Mouse (Mus musculus) lung, embryonic 15.5 days (tissue): ENCODE data around the gene Abhd16b. TPM values are rescaled to one million over a fixed set of nuclear protein-coding genes. Genes with fewer than 3 reads are reported as not detected.

ENCODE experiments used
- ATAC-seq: fragments of 200-750 bp; cut with Nextera tagmentation; 2 replicates; pipeline ENCODE4 v1.8.0; 2017; ENCODE audit warnings: moderate number of reproducible peaks, borderline replicate concordance; ENCODE audit not compliant: low FRiP score, low TSS enrichment; ENCODE audit errors: extremely low read depth
- H3K27ac ChIP-seq: fragments of 300-500 bp; sonication (generic); 2 replicates; pipeline ENCODE4 v1.5.1; 2015; ENCODE audit warnings: moderate library complexity, mild to moderate bottlenecking, inconsistent platforms
- H3K27me3 ChIP-seq: fragments of 300-500 bp; sonication (generic); 2 replicates; pipeline ENCODE4 v1.6.1; 2015; ENCODE audit warnings: inconsistent platforms
- H3K36me3 ChIP-seq: fragments of 300-500 bp; sonication (generic); 2 replicates; pipeline ENCODE4 v1.6.1; 2015; ENCODE audit warnings: inconsistent platforms
- H3K4me1 ChIP-seq: fragments of 300-500 bp; sonication (generic); 2 replicates; pipeline ENCODE4 v1.6.1; 2015; ENCODE audit warnings: inconsistent platforms
- H3K4me2 ChIP-seq: fragments of 300-500 bp; sonication (generic); 2 replicates; pipeline ENCODE4 v1.6.1; 2015; ENCODE audit warnings: inconsistent platforms, mild to moderate bottlenecking, moderate library complexity
- H3K4me3 ChIP-seq: fragments of 300-500 bp; sonication (generic); 2 replicates; pipeline ENCODE4 v1.5.1; 2015; ENCODE audit warnings: mild to moderate bottlenecking, inconsistent platforms
- H3K9ac ChIP-seq: fragments of 300-500 bp; sonication (generic); 2 replicates; pipeline ENCODE4 v1.6.1; 2015; ENCODE audit warnings: inconsistent platforms
- H3K9me3 ChIP-seq: fragments of 300-500 bp; sonication (generic); 2 replicates; pipeline ENCODE4 v1.6.1; 2016; ENCODE audit warnings: inconsistent platforms
- WGBS: fragments of 180-500 bp; shearing (Covaris S2); methylation state at CpG from one replicate; pipeline ENCODE4 v1.1.7; 2015; 5-methylcytosine and 5-hydroxymethylcytosine counted together
- polyA plus RNA-seq: library from polyadenylated mRNA; unstranded; fragments of >200 nt; fragmentation: Nextera tagmentation; extraction: Ambion mirVana; gene quantifications from 2 replicates; pipeline ENCODE4 v1.2.1, GENCODE M21; 2015

Gene Abhd16b
- polyA plus RNA-seq, 1 experiment from 2014 or later, result 0.24 TPM

DNA sequence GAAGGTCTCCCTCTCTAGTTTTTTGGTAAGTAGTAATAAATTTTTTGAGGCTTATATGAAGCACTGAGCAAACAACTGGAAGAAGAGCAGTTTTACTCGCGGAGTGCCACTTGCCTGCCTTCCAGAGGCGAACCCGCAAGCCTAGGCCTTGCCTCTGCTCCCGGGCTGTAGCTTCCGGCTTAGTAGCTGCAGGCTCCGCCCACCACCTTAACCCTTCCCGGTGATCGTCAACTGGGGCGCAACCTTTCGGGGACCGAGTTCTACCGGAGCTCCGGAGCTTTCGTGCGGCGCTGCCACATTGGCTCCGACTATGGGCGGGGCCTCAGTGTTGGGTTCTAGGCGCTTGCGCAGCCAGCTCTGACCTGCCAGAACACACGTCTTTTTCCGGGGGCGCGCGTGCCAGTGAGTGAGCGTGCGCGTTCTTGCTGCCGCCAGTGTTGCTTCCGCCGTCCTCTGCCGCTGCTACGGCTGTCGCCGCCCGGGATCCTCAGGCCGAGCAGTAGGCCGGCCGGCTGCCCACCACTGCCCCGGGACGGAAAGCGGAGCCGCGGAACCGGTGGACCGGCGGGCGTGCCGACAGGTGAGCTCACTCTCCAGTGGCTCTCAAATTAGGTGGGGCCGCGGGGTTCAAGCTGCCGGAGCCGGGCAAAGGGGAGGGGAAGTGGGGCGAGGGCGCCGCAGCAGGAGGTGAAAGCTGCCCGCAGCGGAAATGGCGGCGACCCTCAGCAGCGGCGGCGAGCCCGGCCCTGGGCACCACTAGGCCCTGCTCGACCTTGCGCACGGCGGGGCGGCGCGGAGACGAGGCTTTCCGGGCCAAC, 27.3 kb downstream of the Abhd16b start, which contains the start of gene Dnajc5:
Gene Dnajc5 (plus strand): TSS at position 368 of the 818 bp plus-strand sequence.
- Histone ChIP-seq H3K9ac (peak within 1 kb of the TSS; percentile 94), H3K4me1 (peaks cover 26% of the 10 kb centered on the region), H3K4me3 (peak within 1 kb of the TSS; percentile 90), H3K36me3 (peaks cover 23% of the 10 kb centered on the region), H3K27ac (peak within 1 kb of the TSS; percentile 97), H3K9me3 (no peaks in the 10 kb centered on the region), H3K27me3 (no peaks in the 10 kb centered on the region), H3K4me2 (peak within 1 kb of the TSS; percentile 59)
- WGBS, result under 1% methylated on average over 74 of the region's 74 CpGs
- ATAC-seq, result peak; percentile 98

DNA sequence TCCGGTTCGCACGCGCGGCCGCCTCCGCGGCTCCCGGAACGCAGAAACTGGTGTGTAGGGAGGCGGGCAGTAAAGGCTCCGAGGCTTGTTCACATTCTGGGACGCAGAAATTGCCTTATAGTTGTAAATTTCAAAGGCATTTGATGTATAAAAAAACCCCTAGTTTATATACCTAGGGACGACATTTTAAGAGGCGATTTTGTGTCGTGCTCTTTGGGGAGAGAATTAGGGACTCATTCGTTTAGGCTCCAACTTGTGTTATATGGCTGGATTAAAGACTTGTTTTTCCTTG, 27.9 kb downstream of the Abhd16b start:
- no peaks in the 10 kb centered on the region for H3K9me3 ChIP-seq
- no peaks in the 10 kb centered on the region for H3K27me3 ChIP-seq
- H3K4me2 ChIP-seq, result peak overlapping the region; percentile 59
- H3K4me1 ChIP-seq, result peaks cover 26% of the 10 kb centered on the region
- H3K4me3 ChIP-seq, result peak overlapping the region; percentile 90
- under 1% methylated on average over 17 of the region's 17 CpGs for WGBS
- peaks cover 20% of the 10 kb centered on the region for H3K36me3 ChIP-seq
- no peak for ATAC-seq
- peak overlapping the region; percentile 97 for H3K27ac ChIP-seq
- peak overlapping the region; percentile 94 for H3K9ac ChIP-seq

DNA sequence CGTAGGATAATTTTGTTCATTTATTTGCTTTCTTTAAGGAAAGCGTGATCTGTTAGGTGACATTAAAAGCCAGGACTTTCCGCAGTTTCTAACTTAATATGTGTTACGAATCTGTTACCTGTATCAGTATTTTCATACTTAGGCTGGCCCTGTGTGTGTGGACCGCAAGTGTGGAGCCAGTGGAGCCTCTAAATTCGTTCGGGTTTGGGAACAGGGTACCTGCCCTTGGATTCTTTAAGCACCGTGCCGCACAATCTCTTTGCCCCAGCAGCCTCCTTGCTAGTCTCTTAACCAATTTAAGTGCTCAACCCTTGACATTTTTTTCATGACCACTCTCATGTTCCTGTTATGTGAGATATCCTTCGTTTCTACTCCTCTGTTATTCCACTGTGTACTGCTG, 28.5 kb downstream of the Abhd16b start:
- H3K27ac ChIP-seq, result no peak overlapping the region
- H3K4me1 ChIP-seq, result peaks cover 26% of the 10 kb centered on the region
- peak overlapping the region; percentile 94 for H3K9ac ChIP-seq
- no peak for ATAC-seq
- WGBS, result 35% methylated on average over 10 of the region's 10 CpGs
- H3K4me3 ChIP-seq, result peak overlapping the region; percentile 90
- H3K36me3 ChIP-seq, result peaks cover 16% of the 10 kb centered on the region
- H3K9me3 ChIP-seq, result no peaks in the 10 kb centered on the region
- H3K4me2 ChIP-seq, result peak overlapping the region; percentile 59
- H3K27me3 ChIP-seq, result no peaks in the 10 kb centered on the region

DNA sequence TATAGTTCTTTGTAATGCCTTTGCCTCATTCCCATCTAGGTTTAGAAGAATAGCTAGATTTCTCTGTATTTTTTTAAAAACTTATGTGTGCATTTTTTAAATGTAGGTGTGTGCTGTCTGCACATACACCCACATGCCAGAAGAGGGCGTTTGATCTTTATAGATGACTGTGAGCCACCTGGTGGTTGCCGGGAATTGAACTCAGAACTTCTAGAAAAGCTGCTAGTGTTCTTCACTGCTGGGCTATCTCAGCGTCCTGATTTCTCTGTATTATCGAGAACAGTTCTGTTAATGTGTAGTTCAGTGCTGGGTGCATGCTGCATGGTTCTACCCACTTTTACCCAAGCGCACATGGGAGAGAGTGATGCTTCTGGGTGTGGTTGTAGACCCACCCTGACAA, 29.8 kb downstream of the Abhd16b start:
- H3K4me3 ChIP-seq, result no peak overlapping the region
- WGBS, result 66% methylated on average over 5 of the region's 5 CpGs
- no peaks in the 10 kb centered on the region for H3K27me3 ChIP-seq
- peaks cover 26% of the 10 kb centered on the region for H3K4me1 ChIP-seq
- no peak overlapping the region for H3K4me2 ChIP-seq
- no peak for ATAC-seq
- no peaks in the 10 kb centered on the region for H3K9me3 ChIP-seq
- H3K9ac ChIP-seq, result no peak overlapping the region
- no peak overlapping the region for H3K27ac ChIP-seq
- peaks cover 8% of the 10 kb centered on the region; the same call in 1 of the 2 replicates for H3K36me3 ChIP-seq

- Histone ChIP-seq H3K27me3 (no peaks in the 10 kb centered on the region), H3K9ac (no peak overlapping the region), H3K9me3 (0 out of 2 replicates have a peak, but pooled peaks cover under 1% of the 10 kb centered on the region), H3K27ac (no peak overlapping the region), H3K4me1 (peaks cover 18% of the 10 kb centered on the region), H3K4me3 (no peak overlapping the region), H3K4me2 (no peak overlapping the region), H3K36me3 (peaks cover 13% of the 10 kb centered on the region; the same call in 1 of the 2 replicates)
- 62% methylated on average over 5 of the region's 5 CpGs for WGBS
- ATAC-seq, result no peak
Measured at GRCm38 (mm10) chr2:181525526-181525925, 32.5 kb downstream of the Abhd16b start.

DNA sequence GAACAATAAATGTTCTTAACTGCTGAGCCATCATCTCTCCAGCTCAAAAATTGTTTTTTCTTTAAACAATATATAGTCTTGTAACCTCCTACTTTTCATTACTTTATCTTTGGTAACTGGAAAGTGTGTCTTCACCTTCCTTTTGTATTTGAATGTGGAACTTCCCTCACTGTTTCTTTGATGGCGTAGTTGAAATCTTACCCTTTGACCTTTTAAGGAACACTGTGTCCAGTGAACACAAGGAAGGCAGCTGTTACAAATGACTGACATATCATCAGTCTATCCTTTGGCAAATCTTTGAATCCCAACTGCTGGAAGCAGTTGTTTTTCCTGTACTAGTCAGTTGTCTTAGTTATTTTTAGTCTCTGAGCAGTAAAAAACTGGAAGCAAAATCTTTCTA, 36.1 kb downstream of the Abhd16b start:
- H3K4me2 ChIP-seq, result no peak overlapping the region
- H3K27ac ChIP-seq, result no peak overlapping the region
- no peak overlapping the region for H3K4me3 ChIP-seq
- no peaks in the 10 kb centered on the region for H3K27me3 ChIP-seq
- H3K36me3 ChIP-seq, result peaks cover 28% of the 10 kb centered on the region; the same call in 1 of the 2 replicates
- ATAC-seq, result no peak
- H3K4me1 ChIP-seq, result no peaks in the 10 kb centered on the region
- 86% methylated on average over 1 of the region's 1 CpGs for WGBS
- 0 out of 2 replicates have a peak, but pooled peaks cover 4% of the 10 kb centered on the region for H3K9me3 ChIP-seq
- no peak overlapping the region for H3K9ac ChIP-seq

GRCm38 (mm10) chr2:181532589-181532988, 39.6 kb downstream of the Abhd16b start:
- Histone ChIP-seq H3K27ac (no peak overlapping the region), H3K36me3 (peaks cover 24% of the 10 kb centered on the region; the same call in 1 of the 2 replicates), H3K9me3 (0 out of 2 replicates have a peak, but pooled peaks cover 4% of the 10 kb centered on the region), H3K4me1 (peaks cover 2% of the 10 kb centered on the region; the same call in 1 of the 2 replicates), H3K4me3 (no peak overlapping the region), H3K4me2 (no peak overlapping the region), H3K9ac (no peak overlapping the region), H3K27me3 (no peaks in the 10 kb centered on the region)
- 95% methylated on average over 3 of the region's 3 CpGs for WGBS
- no peak for ATAC-seq

- 77% methylated on average over 2 of the region's 2 CpGs for WGBS
- no peak for ATAC-seq
Measured at GRCm38 (mm10) chr2:181536410-181536809, 43.4 kb downstream of the Abhd16b start.

DNA sequence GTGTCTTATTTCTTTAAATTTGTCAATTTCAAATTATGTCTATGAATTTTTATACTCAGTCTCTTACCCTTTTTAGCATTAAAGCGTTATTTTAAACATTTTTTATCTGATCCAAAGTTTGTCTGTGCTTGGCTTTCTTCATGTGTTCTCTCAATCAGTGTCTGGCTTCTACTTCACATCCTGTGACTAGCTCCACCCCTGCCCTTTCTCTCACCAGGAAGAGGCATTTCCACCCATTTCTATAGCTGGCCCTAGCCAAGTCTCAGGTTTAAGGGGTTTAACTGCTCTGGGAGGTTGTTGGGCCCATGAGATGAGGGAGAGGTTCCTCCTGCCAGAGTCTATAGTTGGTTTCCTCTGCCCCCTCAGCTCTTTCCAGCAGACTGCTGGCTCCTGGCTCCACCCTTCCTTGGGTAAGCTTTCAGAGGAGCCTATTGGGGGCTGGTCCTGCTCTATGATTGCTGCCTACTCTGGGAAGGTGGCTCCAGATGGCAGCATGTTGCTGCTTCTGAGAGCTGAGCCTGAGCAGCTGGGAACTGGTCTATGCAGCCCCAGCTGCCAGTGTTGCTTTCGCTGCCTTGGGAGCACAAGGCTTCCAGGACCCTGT, 44.5 kb downstream of the Abhd16b start:
- H3K9me3 ChIP-seq, result no peaks in the 10 kb centered on the region
- peaks cover 4% of the 10 kb centered on the region; the same call in 1 of the 2 replicates for H3K4me1 ChIP-seq
- H3K4me2 ChIP-seq, result no peak overlapping the region
- WGBS, result 77% methylated on average over 2 of the region's 2 CpGs
- H3K27me3 ChIP-seq, result no peaks in the 10 kb centered on the region
- no peak overlapping the region for H3K4me3 ChIP-seq
- H3K27ac ChIP-seq, result no peak overlapping the region
- H3K9ac ChIP-seq, result no peak overlapping the region
- peak; percentile 55; the same call in 1 of the 2 replicates for ATAC-seq
- H3K36me3 ChIP-seq, result 0 out of 2 replicates have a peak, but pooled peaks cover under 1% of the 10 kb centered on the region

More at GRCm38 (mm10) chr2:181536410-181536809, 43.4 kb downstream of the Abhd16b start:
- H3K27me3 ChIP-seq, result no peaks in the 10 kb centered on the region
- peaks cover 4% of the 10 kb centered on the region; the same call in 1 of the 2 replicates for H3K4me1 ChIP-seq
- no peak overlapping the region for H3K9ac ChIP-seq
- no peaks in the 10 kb centered on the region for H3K9me3 ChIP-seq
- no peak overlapping the region for H3K27ac ChIP-seq
- H3K4me3 ChIP-seq, result no peak overlapping the region
- H3K36me3 ChIP-seq, result 0 out of 2 replicates have a peak, but pooled peaks cover 11% of the 10 kb centered on the region
- H3K4me2 ChIP-seq, result no peak overlapping the region

DNA sequence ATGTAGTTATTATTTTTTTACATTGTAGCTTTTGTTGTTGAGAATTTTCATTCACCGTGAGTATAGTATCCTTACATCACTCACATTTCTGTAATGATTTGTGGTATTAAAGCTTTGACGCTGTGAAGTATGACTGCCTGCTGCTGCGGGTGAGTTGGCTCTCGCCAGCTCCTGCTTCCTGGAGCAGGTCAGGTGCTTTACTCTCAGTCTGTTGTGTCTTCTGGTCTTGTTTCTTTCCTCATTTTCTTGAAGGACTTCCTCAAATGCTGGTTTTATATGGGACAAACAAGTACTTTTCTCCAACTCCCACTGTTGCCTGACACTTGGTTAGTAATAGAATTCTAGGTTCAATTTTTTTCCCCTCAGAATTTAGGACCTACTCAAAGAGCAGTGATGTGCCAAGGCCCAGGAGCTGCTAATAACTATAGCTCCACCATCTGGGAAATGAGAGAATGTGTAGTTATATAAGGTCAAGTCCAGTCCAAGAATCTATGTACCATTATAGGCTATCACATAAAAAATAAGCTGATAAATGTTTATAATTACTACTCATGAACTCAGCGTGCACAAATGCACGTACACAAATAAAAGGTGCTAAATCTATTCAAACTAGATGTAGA, 48.9 kb downstream of the Abhd16b start:
- Histone ChIP-seq H3K9me3 (no peaks in the 10 kb centered on the region), H3K9ac (no peak overlapping the region), H3K36me3 (peaks cover 7% of the 10 kb centered on the region), H3K4me1 (peaks cover 4% of the 10 kb centered on the region; the same call in 1 of the 2 replicates), H3K27ac (no peak overlapping the region), H3K4me2 (no peak overlapping the region), H3K27me3 (no peaks in the 10 kb centered on the region), H3K4me3 (no peak overlapping the region)
- no peak for ATAC-seq
- 87% methylated on average over 6 of the region's 6 CpGs for WGBS
